Mouse (Mus musculus): ENCODE results near the gene Sntg2.

The Sntg2 gene

DNA sequence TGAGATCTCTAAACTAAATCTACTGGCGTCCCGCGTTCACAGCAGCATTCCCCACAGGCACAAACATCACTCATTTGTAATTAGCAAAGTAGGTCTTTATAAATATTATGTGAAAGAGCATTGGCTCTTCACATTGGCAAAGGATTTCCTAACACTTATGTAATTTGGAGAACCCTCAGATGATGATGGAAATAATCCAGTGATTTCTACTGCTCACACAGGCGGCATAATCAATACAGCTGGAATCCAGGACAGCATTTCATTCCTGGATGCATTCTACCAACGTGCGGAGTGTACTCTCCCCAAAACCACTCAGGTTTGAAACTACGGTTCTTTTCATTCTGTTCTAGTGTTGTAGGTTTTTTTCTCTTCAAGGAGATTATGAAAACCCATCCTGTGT, 172.6 kb downstream of the Sntg2 start:
- DNase-seq, result no peak

DNA sequence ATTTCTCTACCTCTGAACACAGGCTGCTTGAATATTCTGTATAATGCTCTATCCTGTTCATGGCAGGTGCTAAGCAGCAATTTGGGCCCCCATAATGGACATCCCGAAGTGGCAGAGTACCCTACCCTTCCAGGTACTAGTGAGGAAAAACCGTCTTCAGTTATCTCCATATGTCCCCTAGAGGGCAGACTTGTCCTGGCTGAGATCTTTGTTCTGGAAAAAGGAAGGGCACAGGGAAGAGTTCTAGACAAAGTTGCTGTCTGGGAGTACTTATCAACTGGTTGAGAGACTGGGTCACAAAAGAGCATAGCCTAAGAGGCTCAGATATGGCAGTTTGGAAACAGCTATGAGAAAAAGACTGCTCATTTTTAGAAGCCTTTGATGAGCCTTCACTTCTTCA, 173.4 kb downstream of the Sntg2 start:
- DNase-seq, result no peak

DNA sequence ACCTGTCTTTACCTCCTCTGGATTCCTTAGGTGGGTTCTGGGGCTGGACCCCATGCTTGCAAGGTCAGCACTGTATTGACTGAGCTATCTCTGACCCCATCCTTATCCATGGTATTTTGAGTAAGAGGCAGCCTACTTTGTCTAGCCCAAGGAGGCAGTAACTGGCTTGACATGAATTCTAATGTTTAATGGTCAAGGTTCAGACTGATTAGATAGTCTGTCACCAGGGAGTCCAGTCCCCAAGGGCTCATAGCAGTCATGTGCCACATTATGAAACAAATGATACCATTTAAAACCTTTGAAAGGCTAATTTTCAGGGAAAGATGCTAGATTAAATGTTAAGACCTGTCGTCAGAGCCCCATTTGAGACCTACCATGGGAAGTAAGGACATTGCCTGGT, 174.9 kb downstream of the Sntg2 start:
- no peak for DNase-seq

DNA sequence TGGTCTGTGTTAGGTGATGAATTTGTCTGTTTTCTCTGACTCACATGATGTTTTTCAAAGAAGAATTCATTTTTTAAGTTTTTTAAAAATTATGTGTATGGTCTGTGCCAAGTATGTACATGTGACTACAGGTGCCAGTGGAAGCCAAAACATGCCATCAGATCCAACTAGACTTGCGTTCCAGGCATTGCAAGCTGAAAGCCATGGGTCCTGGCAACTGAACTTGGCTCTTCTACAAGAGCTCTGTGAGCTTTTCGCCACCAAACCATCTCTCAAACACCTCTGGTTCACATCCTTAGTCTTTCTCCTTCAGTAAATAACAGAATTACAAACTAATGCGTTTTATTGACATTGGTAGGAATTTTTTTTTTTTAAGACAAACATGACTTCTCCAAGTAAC, 191.5 kb downstream of the Sntg2 start:
- no peak for DNase-seq

- no peak for DNase-seq
Measured at GRCm38 (mm10) chr12:30179623-30180022, 193.6 kb downstream of the Sntg2 start.

GRCm38 (mm10) chr12:30177966-30178365, 195.2 kb downstream of the Sntg2 start:
- DNase-seq, result no peak

- DNase-seq, result no peak
Measured at GRCm38 (mm10) chr12:30177529-30177928, 195.6 kb downstream of the Sntg2 start.

DNA sequence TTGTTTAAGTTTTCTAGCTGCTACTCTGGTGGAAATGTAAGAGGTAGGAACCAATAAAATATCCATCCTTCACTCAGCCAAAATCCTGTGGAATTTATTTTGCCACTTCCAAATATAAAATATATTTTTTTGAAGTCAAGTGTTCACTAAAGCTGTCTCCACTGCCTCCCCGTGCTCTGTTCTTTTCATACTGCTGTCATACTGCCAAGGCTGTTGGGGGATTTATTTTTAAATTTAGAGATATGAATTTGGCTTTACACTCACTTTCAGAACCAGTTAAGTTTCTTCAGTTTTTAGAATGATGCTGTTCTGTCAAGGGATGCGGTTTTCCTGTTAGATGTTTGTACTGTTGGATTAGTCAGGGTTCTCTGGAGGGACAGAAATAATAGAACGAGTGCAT, 204.7 kb downstream of the Sntg2 start:
- DNase-seq, result no peak

DNA sequence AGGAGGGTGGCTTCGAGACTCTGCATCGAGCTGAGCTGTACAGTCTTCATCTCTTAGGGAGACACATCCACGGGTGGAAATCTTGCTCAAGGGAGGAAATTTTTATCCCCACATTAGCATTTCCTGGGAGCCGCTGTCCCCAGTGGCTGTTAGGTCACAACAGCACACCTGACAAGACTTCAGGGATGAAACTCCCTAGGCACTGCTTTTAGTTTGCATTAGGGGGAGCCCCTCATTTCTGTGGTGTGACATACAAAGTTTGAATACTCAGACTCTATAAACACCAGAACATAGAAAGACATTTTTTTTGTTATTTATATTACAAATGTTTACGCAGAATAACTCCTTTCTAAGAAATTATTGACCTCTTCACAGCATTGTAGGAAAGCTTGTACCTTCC, 208.6 kb downstream of the Sntg2 start:
- DNase-seq, result no peak

- no peak for DNase-seq
Measured at GRCm38 (mm10) chr12:30164005-30164404, 209.2 kb downstream of the Sntg2 start.

DNA sequence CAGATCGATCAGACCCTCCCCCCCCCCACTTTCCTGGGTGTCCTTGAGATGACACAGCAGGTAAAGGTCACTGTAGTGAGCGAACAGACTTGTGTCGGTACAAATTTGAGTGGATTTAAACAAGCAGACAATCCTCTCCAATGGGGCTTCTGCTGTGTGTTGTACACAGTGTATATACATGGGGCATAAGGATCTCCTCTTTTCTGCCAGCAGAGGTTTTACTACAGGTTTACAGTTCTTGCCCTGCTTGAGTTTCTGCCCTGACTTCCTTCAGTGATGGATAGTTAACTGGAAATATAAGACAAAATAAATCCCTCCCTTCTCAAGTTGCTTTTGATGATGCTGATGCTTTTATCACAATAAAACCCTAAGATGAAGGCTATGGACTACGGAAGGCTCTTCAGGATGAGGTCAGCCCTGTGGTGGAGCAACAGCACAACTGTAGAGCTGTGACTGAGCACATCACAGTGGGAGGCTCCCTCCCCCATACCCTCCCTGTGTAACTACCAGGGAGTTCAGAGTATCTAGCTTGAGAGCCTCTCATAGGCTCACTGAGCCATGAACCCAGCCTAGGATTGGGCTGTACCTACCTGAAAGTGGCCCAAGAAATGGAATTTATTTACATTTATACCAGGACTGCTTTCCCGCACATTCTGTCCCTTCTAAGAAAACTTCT, 211.3 kb downstream of the Sntg2 start:
- DNase-seq, result no peak

GRCm38 (mm10) chr12:30160475-30160874, 212.7 kb downstream of the Sntg2 start:
- DNase-seq, result no peak

DNA sequence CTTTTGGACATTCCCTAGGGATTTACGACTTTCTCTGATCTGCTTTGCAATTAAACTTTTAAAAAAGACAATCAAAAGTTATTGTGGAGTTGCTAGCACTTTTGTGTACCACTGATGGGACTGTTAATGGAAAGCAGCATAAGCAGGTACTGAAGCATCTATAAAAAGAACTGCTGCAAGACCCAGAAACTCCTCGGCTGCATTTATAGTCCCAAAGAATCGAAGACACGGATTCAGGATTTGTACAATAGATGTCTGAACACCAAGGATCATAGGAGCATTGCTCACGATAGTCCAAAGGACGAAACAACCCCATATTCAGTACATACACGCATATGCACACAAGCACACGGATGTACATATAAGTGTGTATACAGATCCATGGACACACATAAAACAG, 213.4 kb downstream of the Sntg2 start:
- DNase-seq, result no peak

GRCm38 (mm10) chr12:30154079-30154673, 219.0 kb downstream of the Sntg2 start:
- no peak for DNase-seq

GRCm38 (mm10) chr12:30142085-30142484, 231.1 kb downstream of the Sntg2 start:
- no peak for DNase-seq

GRCm38 (mm10) chr12:30132524-30132923, 240.7 kb downstream of the Sntg2 start, which contains the start of gene Tpo:
Gene Tpo, minus strand, starts transcription at chr12:30132624.
- no peak for DNase-seq

DNA sequence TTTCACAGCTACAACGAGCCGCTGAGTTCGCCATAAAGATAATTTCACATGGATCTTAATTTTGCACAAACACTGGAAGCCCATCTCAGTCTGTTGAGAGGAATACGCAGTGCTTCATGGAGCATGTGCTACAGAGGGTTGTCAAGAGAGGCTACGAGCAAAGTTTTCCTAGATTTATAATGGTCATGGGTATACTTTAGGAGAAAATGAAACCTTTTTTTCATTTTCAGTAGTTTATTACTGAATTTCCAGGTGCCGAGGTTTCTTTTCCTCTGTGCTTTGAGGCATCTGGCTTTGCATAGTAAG, 243.8 kb downstream of the Sntg2 start:
- no peak for DNase-seq

DNA sequence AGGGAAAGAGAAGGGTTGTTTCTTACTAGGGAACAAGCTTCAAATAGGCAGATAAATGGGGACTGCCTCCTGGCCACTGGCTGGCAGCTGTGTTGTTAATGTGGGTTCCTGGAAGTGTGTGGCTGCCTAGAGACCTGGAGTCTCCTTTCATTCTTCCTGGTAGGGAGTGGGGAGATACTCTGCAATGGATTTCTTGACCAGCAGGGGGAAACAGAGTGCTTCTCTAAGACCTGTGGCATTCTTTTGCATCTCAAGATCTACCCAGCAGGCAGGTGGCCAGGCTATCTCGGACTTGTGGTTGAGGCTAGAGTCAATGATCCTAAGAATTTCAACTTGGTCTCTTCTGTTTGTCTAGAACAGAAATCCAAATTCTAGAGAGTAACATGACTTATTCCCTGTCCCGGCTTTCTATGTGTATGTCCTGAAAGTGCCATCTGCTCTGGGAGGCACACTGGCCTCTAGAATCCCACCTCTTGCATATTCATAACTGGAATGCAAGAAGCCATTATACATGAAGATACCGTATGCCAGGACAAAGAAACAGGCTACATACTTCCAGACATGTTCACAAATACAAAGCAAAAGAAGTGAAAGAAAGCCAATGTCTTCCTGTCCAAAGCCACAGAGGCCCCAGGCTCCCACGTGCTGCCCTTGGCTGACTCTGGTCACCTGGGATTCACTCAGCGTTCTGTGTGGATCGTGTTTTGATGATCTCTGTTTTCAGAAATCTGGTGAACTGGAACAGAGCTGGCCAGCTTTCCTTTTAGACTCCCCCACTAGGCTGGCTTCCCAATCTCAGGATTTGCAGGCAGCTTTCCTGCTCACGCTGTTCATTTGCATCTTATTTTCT, 244.4 kb downstream of the Sntg2 start:
- peak; percentile 15 for DNase-seq

Measured in thymus, postnatal 14 days (tissue).